Mouse (Mus musculus): ENCODE data around the gene Kcne1.

DNA sequence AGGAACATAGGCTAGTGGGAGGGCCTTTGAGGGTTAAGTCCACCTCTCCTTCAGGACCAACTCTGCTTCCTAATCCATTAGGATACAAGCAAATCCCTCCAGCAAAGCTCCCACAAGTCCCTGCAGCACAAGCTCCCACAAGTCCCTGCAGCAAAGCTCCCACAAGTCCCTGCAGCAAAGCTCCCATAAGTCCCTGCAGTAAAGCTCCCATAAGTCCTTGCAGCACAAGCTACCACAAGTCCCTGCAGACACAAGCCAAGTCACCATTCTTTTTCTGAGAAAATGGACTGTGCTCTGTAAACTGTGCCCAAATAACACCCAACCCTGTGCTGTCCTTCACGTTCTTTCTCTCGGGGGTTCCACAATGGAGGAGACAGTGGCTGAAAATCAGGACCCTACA, 44.9 kb upstream of the Kcne1 start:
- TF ChIP-seq CTCF (IDR thresholded peaks at IDR 0.05; ENCODE audit: extremely low read depth, insufficient read length, insufficient replicate concordance, low read depth, low read length): no peak
- no peak for TF ChIP-seq POLR2A (IDR thresholded peaks at IDR 0.05; ENCODE audit: low read depth, low read length)
